Mouse (Mus musculus) CH12.LX (cell line): Measurements from ENCODE around the gene Katnbl1. TPM values are rescaled to one million over a fixed set of nuclear protein-coding genes. Genes with fewer than 3 reads are reported as not detected.

Experiments used
- DNase-seq: peaks from one replicate; pipeline ENCODE4 v3.0.0-alpha.2; 2013; ENCODE audit errors: extremely low read depth
- H3K27ac ChIP-seq: 2 replicates; pipeline ENCODE4 v1.5.1; 2012; ENCODE audit warnings: low read depth, mild to moderate bottlenecking, control low read depth, moderate library complexity; ENCODE audit not compliant: insufficient read depth
- H3K27me3 ChIP-seq: replicated peaks from 2 replicates; pipeline ENCODE3; 2012; ENCODE audit warnings: inconsistent platforms
- H3K36me3 ChIP-seq, 2 experiments: replicated peaks in 1 of 2; 2 replicates each; pipeline versions ENCODE3 to v1.6.1; 2012; ENCODE audit warnings: inconsistent platforms in 1 of 2, low read length in 1 of 2, mild to moderate bottlenecking in 1 of 2, mixed read lengths in 1 of 2, moderate library complexity in 1 of 2; ENCODE audit not compliant: control insufficient read depth in 1 of 2, insufficient read depth in 1 of 2
- H3K4me1 ChIP-seq, 2 experiments: 2 replicates each; pipeline ENCODE4 v1.6.1; 2012; ENCODE audit warnings: inconsistent platforms in 1 of 2, moderate library complexity in 1 of 2; ENCODE audit not compliant: insufficient read depth in 2 of 2, control insufficient read depth in 1 of 2
- H3K4me2 ChIP-seq: 2 replicates; pipeline ENCODE4 v1.6.1; 2012; ENCODE audit warnings: low read depth, mild to moderate bottlenecking, control low read depth; ENCODE audit not compliant: poor library complexity, insufficient read depth, severe bottlenecking
- H3K4me3 ChIP-seq, 3 experiments: fragments of 150-350 bp in 1 of 3; sonication (generic) in 1 of 3; replicated peaks in 1 of 3; 2 replicates each; pipeline versions ENCODE3 to v1.5.1; 2011 to 2012; ENCODE audit warnings: low read depth in 2 of 3, low read length in 2 of 3, mild to moderate bottlenecking in 2 of 3, moderate library complexity in 2 of 3, control low read depth in 1 of 3, improper control_type of control experiment in 1 of 3, inconsistent platforms in 1 of 3, mixed read lengths in 1 of 3; ENCODE audit not compliant: poor library complexity in 1 of 3
- H3K79me2 ChIP-seq: replicated peaks from 2 replicates; pipeline ENCODE4 v1.6.1; 2012; ENCODE audit warnings: mild to moderate bottlenecking, moderate library complexity; ENCODE audit not compliant: control insufficient read depth, poor library complexity, insufficient read depth, severe bottlenecking; ENCODE audit errors: extremely low read depth
- H3K9ac ChIP-seq: 2 replicates; pipeline ENCODE4 v1.6.1; 2012; ENCODE audit warnings: low read depth, mild to moderate bottlenecking, control low read depth, moderate library complexity; ENCODE audit not compliant: insufficient read depth
- H3K9me3 ChIP-seq: replicated peaks from 2 replicates; pipeline ENCODE3; 2012; ENCODE audit warnings: low read length, inconsistent platforms, mixed read lengths
- BHLHE40 ChIP-seq: IDR thresholded peaks from 2 replicates; pipeline ENCODE4 v1.6.1; 2011; ENCODE audit warnings: mild to moderate bottlenecking, low read depth, low read length, improper control_type of control experiment
- CHD2 ChIP-seq: IDR thresholded peaks from 2 replicates; pipeline ENCODE4 v1.6.1; 2011; ENCODE audit warnings: low read length, improper control_type of control experiment
- EP300 ChIP-seq: IDR thresholded peaks from 2 replicates; pipeline ENCODE4 v1.6.1; 2011; ENCODE audit warnings: low read length, improper control_type of control experiment
- ETS1 ChIP-seq: conservative IDR thresholded peaks from 2 replicates; pipeline ENCODE4 v1.6.1; 2012; ENCODE audit warnings: low read depth, mild to moderate bottlenecking, inconsistent platforms, low read length, improper control_type of control experiment, moderate library complexity
- KAT2A ChIP-seq: IDR thresholded peaks from 2 replicates; pipeline ENCODE4 v1.6.1; 2012; ENCODE audit warnings: low read length, improper control_type of control experiment, inconsistent platforms; ENCODE audit not compliant: insufficient replicate concordance
- MYC ChIP-seq: IDR thresholded peaks from 2 replicates; pipeline ENCODE4 v1.6.1; 2011; ENCODE audit warnings: low read depth, mild to moderate bottlenecking, improper control_type of control experiment, low read length
- POLR2A ChIP-seq: IDR thresholded peaks from 2 replicates; pipeline ENCODE4 v1.6.1; 2011; ENCODE audit warnings: low read depth, mild to moderate bottlenecking, improper control_type of control experiment, low read length
- POLR2AphosphoS2 ChIP-seq: IDR thresholded peaks from 2 replicates; pipeline ENCODE4 v1.6.1; 2011; ENCODE audit warnings: low read depth, low read length, improper control_type of control experiment
- SMC3 ChIP-seq: IDR thresholded peaks from 2 replicates; pipeline ENCODE4 v1.6.1; 2011; ENCODE audit warnings: low read depth, low read length, improper control_type of control experiment
- TBP ChIP-seq: conservative IDR thresholded peaks from 2 replicates; pipeline ENCODE4 v1.6.1; 2011; ENCODE audit warnings: low read depth, low read length, improper control_type of control experiment
- TCF12 ChIP-seq: IDR thresholded peaks from 2 replicates; pipeline ENCODE4 v1.6.1; 2014; ENCODE audit warnings: low read depth, mild to moderate bottlenecking, inconsistent platforms, low read length, improper control_type of control experiment
- UBTF ChIP-seq: IDR thresholded peaks from 2 replicates; pipeline ENCODE4 v1.6.1; 2012; ENCODE audit warnings: low read depth, mild to moderate bottlenecking, inconsistent platforms, low read length, improper control_type of control experiment, moderate library complexity
- ZKSCAN1 ChIP-seq: IDR thresholded peaks from 2 replicates; pipeline ENCODE4 v1.6.1; 2012; ENCODE audit warnings: low read depth, inconsistent platforms, low read length, improper control_type of control experiment, borderline replicate concordance
- ZMIZ1 ChIP-seq: IDR thresholded peaks from 2 replicates; pipeline ENCODE4 v1.6.1; 2012; ENCODE audit warnings: low read depth, mild to moderate bottlenecking, inconsistent platforms, low read length, improper control_type of control experiment
- dilution Hi-C: fragments of 300-500 bp; cut with MboI; formaldehyde crosslinking; loops from 2 replicates; pipeline ENCODE4 v1.14.3; 2020; ENCODE audit warnings: low sequenced_read_pairs; ENCODE audit not compliant: extremely low pct_unique_long_range_greater_than_20kb, extremely low pct_ligation_motif_present
- in situ Hi-C: fragments of 300-500 bp; cut with MboI; formaldehyde crosslinking; loops from 3 replicates; pipeline ENCODE4 v1.14.3; 2019; ENCODE audit warnings: low sequenced_read_pairs, low pct_ligation_motif_present, low pct_unique_long_range_greater_than_20kb, mixed read lengths
- polyA plus RNA-seq: library from polyadenylated mRNA; unstranded; fragments of >175 nt; gene quantifications from 2 replicates; pipeline ENCODE4 v1.2.1, GENCODE M21; 2012; ENCODE audit warnings: low read depth; ENCODE audit not compliant: insufficient read length
- total RNA-seq, 2 experiments: library from RNA; depleted of rRNA; stranded (reverse); fragments of 300-350 nt in 1 of 2; fragments of >200 nt in 1 of 2; gene quantifications; 2 replicates each; pipeline ENCODE4 v1.2.3; 2012 to 2014

The Katnbl1 gene
- total and polyA plus RNA-seq, 3 experiments = 9.7 to 39.8 (median 20.1) TPM

DNA sequence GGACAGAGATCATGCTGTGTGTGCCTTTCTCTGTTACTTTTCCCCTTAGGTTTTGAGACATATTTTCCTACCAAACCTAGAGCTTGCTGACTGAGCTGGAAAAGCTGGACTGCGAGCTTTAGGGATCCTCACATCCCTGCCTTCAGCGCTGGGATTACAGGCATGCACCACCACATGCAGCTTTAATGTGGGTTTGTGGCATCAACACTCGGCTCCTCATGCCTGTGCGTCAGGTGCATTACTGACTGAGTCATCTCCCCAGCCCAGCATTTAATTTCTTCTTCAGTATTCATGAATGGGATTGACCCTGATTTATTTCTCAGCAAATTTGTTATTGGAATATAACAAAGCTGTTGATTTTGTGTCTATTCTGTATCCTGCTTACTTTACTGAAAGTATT, 57.3 kb downstream of the Katnbl1 start:
- dilution Hi-C loops = no loop called here
- no peak for TF ChIP-seq TBP
- TF ChIP-seq POLR2AphosphoS2 = no peak
- TF ChIP-seq, all 38 proteins: peak for 0
- Histone ChIP-seq H3K9ac (no peak overlapping the region), H3K4me2 (no peak overlapping the region), H3K4me1 (peaks cover 2 to 29% of the 10 kb centered on the region in 2 experiments; a peak in 2 of 4 replicates), H3K4me3 (no peak overlapping the region), H3K27me3 (no peaks in the 10 kb centered on the region), H3K79me2 (no peaks in the 10 kb centered on the region), H3K36me3 (no peaks in the 10 kb centered on the region), H3K9me3 (no peaks in the 10 kb centered on the region), H3K27ac (no peak overlapping the region)
- no peak for DNase-seq
- in situ Hi-C loops = no loop called here

- in situ Hi-C loops = no loop called here
- Histone ChIP-seq H3K4me3 (no peak overlapping the region), H3K9ac (no peak overlapping the region), H3K27ac (no peak overlapping the region), H3K4me2 (no peak overlapping the region), H3K9me3 (no peaks in the 10 kb centered on the region), H3K36me3 (no peaks in the 10 kb centered on the region), H3K27me3 (no peaks in the 10 kb centered on the region), H3K79me2 (no peaks in the 10 kb centered on the region), H3K4me1 (peaks cover 2 to 29% of the 10 kb centered on the region in 2 experiments; a peak in 2 of 4 replicates)
- TF ChIP-seq EP300 = 0 out of 2 replicates have a peak, but pooled peaks have one; percentile 23
- no peak for TF ChIP-seq UBTF
- no peak for TF ChIP-seq TCF12
- no peak for TF ChIP-seq MYC
- DNase-seq = no peak
- dilution Hi-C loops = no loop called here
Observed at GRCm38 (mm10) chr2:112437589-112437988, 58.6 kb downstream of the Katnbl1 start.

- Histone ChIP-seq H3K27me3 (no peaks in the 10 kb centered on the region), H3K4me2 (no peak overlapping the region), H3K27ac (no peak overlapping the region), H3K4me1 (peaks cover 3 to 5% of the 10 kb centered on the region in 2 experiments; a peak in 2 of 4 replicates), H3K9me3 (no peaks in the 10 kb centered on the region), H3K4me3 (no peak overlapping the region), H3K36me3 (no peaks in the 10 kb centered on the region), H3K79me2 (no peaks in the 10 kb centered on the region), H3K9ac (no peak overlapping the region)
- DNase-seq = no peak
- dilution Hi-C loops = no loop called here
- TF ChIP-seq CHD2 = no peak
- TF ChIP-seq ZMIZ1 = no peak
- no peak for TF ChIP-seq KAT2A
- TF ChIP-seq POLR2AphosphoS2 = no peak
- no peak for TF ChIP-seq BHLHE40
- TF ChIP-seq SMC3 = no peak
- no peak for TF ChIP-seq POLR2A
- no peak for TF ChIP-seq ZKSCAN1
- no peak for TF ChIP-seq ETS1
- in situ Hi-C loops = no loop called here
Observed at GRCm38 (mm10) chr2:112443491-112443890, 64.5 kb downstream of the Katnbl1 start.
